Mouse (Mus musculus): ENCODE results near the gene Cabp4.
"Not testable (repeated sequence)": the region's sequence is repeated elsewhere in the genome, so short reads cannot be mapped to it uniquely, and the experiment has no call there.

Cabp4 gene

GRCm38 (mm10) chr19:4122411-4123370 lies 21.1 kb downstream of the Cabp4 start:
- no peak for DNase-seq

GRCm38 (mm10) chr19:4121896-4122295 lies 21.9 kb downstream of the Cabp4 start:
- not testable (repeated sequence) for DNase-seq

GRCm38 (mm10) chr19:4121097-4121805 lies 22.6 kb downstream of the Cabp4 start:
- peak; percentile 97 to 99 for DNase-seq

DNA sequence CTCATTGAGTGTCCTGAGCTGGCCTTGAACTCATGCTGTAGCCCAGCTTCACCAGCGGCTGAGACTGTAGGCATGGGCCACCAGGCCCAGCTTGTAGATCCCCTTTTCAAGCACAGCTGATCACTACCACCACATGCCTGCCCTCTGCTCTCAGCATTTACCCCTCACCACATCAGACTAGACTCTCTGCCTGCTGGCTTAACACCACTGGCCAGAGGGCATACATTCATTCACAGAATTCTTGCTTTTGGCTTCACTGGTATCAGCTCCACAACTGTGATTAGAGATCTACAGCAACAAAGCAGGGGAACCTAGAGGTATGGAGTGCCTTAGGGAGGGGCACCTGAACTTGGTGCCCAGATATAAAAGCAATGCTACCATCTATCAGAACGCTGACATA lies 23.3 kb downstream of the Cabp4 start:
- no peak for DNase-seq

DNA sequence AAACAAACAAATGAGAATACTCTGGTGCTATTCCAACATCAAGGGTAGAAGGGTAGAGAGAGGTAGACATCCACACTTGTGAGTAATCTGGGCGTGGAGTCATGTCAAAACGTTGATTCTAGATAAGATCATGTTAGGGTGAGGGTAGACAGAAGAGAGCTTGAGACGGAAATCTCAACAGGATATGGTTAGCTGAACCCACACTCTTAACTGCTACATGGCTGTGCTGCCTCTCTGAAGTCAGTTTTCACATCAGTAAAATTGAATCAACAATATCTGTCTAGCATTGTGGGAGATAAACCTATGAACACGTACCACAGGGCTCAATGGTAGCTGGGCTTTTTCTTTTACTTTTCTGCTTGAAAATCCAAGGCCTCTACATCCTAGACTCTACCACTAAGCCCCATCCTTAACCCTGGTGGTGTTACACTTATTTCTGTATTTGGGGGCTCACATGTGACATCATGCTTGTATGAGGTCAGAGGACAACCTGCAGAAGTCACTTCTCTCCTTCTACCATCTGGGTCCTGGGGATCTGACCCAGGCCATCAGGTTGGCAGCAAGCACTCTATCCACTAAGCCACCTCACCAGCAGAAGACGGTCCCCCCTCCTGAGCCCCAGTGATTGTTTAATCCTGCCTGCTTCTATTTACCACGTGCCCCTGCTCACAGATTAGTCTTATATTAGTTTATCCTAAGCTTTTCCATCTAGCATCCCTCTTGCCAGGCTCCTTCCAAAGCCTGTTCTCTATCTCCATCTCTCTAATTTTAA lies 23.9 kb downstream of the Cabp4 start:
- no peak for DNase-seq

- no peak for DNase-seq
Measured at GRCm38 (mm10) chr19:4118350-4118749, 25.5 kb downstream of the Cabp4 start.

DNA sequence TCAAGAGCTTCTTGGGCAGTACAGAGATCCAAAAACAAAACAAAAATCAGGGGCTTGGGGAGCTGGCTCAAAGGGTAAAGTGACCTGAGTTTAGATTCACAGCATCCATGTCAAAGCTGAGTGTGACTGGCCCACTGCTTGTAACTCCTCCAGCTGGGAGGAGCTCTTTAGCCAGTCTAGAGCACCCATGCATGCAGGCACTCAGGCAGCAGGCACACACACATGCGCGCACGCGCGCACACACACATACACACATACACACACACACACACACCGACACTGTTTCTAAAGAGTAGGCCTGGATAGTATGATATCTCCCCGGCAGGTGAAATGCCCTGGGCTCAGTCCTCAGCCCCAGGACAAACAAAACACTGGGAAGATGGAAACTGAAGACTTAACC lies 26.8 kb downstream of the Cabp4 start:
- no peak for DNase-seq

DNA sequence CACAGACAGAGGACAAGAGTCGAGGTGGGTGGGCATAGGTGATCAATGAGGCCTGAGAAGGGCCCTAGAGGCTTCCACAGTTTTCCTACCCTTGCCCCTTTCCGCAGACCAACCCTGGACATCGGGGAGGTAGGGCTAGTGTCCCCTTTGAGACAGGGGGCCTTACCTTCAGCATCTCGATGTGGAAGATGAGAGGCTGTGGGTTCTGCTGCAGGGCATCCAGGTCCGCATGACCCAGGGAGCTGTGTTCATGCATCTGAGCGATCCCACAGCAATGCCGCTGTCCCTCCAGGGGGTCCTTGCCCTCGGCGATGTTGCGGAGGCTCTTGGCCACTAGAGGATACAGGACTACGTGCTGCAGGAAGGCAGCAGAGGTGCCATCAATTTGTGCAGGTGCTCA lies 28.0 kb downstream of the Cabp4 start:
- no peak for DNase-seq

GRCm38 (mm10) chr19:4115144-4115543 lies 28.7 kb downstream of the Cabp4 start:
- DNase-seq, result no peak

GRCm38 (mm10) chr19:4114551-4114950 lies 29.3 kb downstream of the Cabp4 start:
- DNase-seq, result no peak

GRCm38 (mm10) chr19:4113806-4114230 lies 30.0 kb downstream of the Cabp4 start:
- DNase-seq, result peak in 1 of 2 experiments; percentile 18

- peak; percentile 98 for DNase-seq
Measured at GRCm38 (mm10) chr19:4113186-4113805, 30.5 kb downstream of the Cabp4 start.

DNA sequence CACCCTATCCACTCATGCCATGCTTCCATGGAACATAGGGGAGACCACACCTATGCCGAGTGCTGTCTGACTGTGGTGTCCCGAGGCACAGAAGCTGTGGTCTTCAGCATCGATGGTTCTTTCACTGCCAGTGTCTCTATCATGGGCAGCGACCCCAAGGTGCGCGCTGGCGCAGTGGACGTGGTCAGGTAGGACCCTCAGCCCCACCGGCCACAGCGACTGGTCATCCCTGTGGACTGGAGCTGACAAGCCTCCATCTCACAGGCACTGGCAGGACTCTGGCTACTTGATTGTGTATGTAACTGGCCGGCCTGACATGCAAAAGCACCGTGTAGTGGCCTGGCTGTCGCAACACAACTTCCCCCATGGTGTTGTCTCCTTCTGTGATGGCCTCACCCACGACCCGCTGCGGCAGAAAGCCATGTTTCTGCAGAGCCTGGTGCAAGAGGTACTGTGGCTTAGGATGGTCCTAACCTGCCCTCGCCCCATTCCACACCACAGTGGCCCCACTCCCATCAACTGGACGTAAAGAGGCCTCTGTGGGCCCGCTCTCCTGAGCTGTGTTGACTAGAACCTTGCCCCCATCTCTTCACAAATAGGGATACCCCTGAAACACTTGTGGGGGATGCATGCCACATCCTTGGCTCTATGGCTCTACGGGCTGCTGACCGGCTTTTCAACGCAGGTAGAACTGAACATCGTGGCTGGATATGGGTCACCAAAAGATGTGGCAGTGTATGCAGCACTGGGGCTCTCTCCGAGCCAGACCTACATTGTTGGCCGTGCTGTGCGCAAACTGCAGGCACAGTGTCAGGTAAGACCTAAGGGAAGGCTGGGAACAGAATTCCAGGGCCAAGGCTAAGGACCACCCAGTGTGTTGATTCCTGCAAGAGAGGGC lies 31.5 kb downstream of the Cabp4 start:
- DNase-seq, result no peak

DNA sequence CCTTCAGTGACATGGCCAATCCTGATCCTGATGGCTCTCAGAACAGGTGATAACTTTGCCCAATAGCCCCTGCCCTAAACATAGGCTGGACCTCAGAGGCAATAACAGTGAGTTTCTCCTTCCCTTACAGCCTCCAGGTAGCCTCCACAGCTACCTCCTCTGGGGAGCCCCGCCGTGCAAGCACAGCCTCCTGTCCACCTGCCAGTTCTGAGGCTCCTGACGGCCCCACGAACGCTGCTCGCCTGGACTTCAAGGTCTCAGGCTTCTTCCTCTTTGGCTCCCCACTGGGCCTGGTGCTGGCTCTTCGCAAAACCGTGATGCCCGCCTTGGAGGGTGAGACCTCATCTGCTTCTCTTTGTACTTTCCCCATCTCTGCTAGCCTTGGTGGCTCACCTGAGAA lies 35.3 kb downstream of the Cabp4 start:
- DNase-seq, result no peak

- DNase-seq, result no peak
Measured at GRCm38 (mm10) chr19:4106654-4107053, 37.2 kb downstream of the Cabp4 start.

DNA sequence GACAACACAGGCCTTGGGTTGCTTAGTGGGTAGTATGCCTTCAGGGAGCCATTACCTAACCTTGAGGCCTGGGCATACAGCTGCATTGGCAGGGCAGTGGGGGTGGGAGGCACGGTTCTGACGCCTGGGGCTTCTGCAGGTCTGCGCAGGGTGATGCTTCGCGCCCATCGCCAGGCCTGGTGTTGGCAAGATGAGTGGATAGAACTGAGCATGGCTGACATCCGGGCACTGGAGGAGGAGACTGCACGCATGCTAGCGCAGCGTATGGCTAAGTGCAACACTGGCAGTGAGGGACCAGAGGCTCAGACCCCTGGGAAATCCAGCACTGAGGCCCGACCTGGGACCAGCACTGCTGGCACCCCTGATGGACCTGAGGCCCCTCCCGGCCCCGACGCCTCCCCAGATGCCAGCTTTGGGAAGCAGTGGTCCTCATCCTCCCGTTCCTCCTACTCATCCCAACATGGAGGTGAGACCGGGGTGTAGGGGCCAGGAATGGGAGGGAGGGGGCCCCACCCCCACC lies 39.1 kb downstream of the Cabp4 start:
- no peak for DNase-seq

DNA sequence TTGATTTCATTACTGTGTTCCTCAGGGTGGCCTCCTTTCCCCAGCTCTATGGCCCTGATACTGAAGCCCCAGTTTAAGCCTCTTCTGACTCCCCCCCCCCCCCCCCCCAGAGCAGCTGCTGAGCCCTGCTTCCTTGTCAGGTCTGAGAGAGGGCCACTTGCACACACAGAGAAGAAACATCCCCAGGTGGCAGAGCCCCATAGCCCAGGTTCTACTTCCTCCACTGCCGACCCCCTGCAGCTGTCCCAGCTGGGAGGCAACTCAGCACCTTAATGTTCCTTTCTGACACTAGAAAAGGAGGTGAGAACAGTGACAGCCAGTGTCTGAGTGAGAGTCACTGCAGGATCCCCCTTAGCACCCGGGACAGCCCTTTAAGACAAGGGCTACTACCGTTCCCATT lies 40.0 kb downstream of the Cabp4 start:
- DNase-seq, result no peak

GRCm38 (mm10) chr19:4103294-4103693 lies 40.5 kb downstream of the Cabp4 start:
- DNase-seq, result no peak

- DNase-seq, result peak; percentile 74 to 75
Measured at GRCm38 (mm10) chr19:4102626-4103025, 41.2 kb downstream of the Cabp4 start.

- no peak for DNase-seq
Measured at GRCm38 (mm10) chr19:4102049-4102448, 41.8 kb downstream of the Cabp4 start.

GRCm38 (mm10) chr19:4101466-4101865 lies 42.4 kb downstream of the Cabp4 start:
- DNase-seq, result no peak
